24 mouse cellular contexts compared by ENCODE assay signal in genomic region chr14:12753237-12753636, GRCm38 (mm10).
"Had no signal": no experiment of that assay in that cellular context is flagged by ENCODE, and none has a peak within 500 bp of the region (broad histone marks: within the 10 kb centered on the region; RNA-seq: fewer than 3 reads in every experiment).

No protein-coding gene starts in this region.

- H3K36me3 ChIP-seq: limb, embryonic 10.5 days; limb, embryonic 13.5 days; liver, embryonic 12.5 days; liver, embryonic 15.5 days; lung, embryonic 15.5 days; midbrain, embryonic 10.5 days; midbrain, embryonic 13.5 days; neural tube, embryonic 13.5 days; stomach, embryonic 15.5 days had no signal

- H3K4me2 ChIP-seq: limb, embryonic 13.5 days; liver, embryonic 12.5 days; liver, embryonic 15.5 days; lung, embryonic 15.5 days; midbrain, embryonic 13.5 days; neural tube, embryonic 13.5 days; stomach, embryonic 15.5 days had no signal

- H3K9me3 ChIP-seq: limb, embryonic 10.5 days; limb, embryonic 13.5 days; liver, embryonic 12.5 days; liver, embryonic 15.5 days; lung, embryonic 15.5 days; midbrain, embryonic 10.5 days; midbrain, embryonic 13.5 days; neural tube, embryonic 13.5 days; stomach, embryonic 15.5 days had no signal

- H3K27ac ChIP-seq: kidney, postnatal 0 days; layer of hippocampus, adult 2 months; limb, embryonic 10.5 days; limb, embryonic 13.5 days; liver, embryonic 12.5 days; liver, embryonic 15.5 days; lung, embryonic 15.5 days; midbrain, embryonic 10.5 days; midbrain, embryonic 13.5 days; neural tube, embryonic 13.5 days; stomach, embryonic 15.5 days had no signal

- H3K4me1 ChIP-seq: limb, embryonic 10.5 days; limb, embryonic 13.5 days; liver, embryonic 12.5 days; liver, embryonic 15.5 days; lung, embryonic 15.5 days; megakaryocyte, embryonic 14.5 days; midbrain, embryonic 10.5 days; midbrain, embryonic 13.5 days; neural tube, embryonic 13.5 days; stomach, embryonic 15.5 days had no signal

- H3K27me3 ChIP-seq: limb, embryonic 13.5 days; liver, embryonic 12.5 days; liver, embryonic 15.5 days; lung, embryonic 15.5 days; megakaryocyte, embryonic 14.5 days; midbrain, embryonic 13.5 days; neural tube, embryonic 13.5 days; stomach, embryonic 15.5 days had no signal

- H3K9ac ChIP-seq: limb, embryonic 13.5 days; liver, embryonic 12.5 days; liver, embryonic 15.5 days; lung, embryonic 15.5 days; midbrain, embryonic 13.5 days; neural tube, embryonic 13.5 days; stomach, embryonic 15.5 days had no signal

- DNase-seq: kidney, adult 2 months; kidney, postnatal 25 days; layer of hippocampus, adult 9-11 months; liver; lung, adult 18-20 months; lung, postnatal 10 days; lung, postnatal 36 days; retina, postnatal 1 day; spleen, adult 18-20 months; thymus, adult 18-20 months; thymus, postnatal 36 days had no signal

- H3K4me3 ChIP-seq: layer of hippocampus, adult 2 months; limb, embryonic 10.5 days; limb, embryonic 13.5 days; liver, embryonic 12.5 days; liver, embryonic 15.5 days; lung, embryonic 15.5 days; megakaryocyte, embryonic 14.5 days; midbrain, embryonic 10.5 days; midbrain, embryonic 13.5 days; myocyte; neural tube, embryonic 13.5 days; stomach, embryonic 15.5 days had no signal
